Mouse (Mus musculus): ENCODE data around the gene Vti1a. TPM values are rescaled to one million over a fixed set of nuclear protein-coding genes. Genes with fewer than 3 reads are reported as not detected.
A peak's percentile ranks its signal among the peaks of the same experiment; 100 is the strongest.

The Vti1a gene
- total and polyA plus RNA-seq, 2 experiments from 2014 or later = 28.2 to 37.6 TPM

GRCm38 (mm10) chr19:55562487-55563147, 246.5 kb downstream of the Vti1a start:
- H3K9me3 ChIP-seq (ENCODE audit: low read length) = no peaks in the 10 kb centered on the region
- TF ChIP-seq CTCF (IDR thresholded peaks at IDR 0.05; ENCODE audit: low read depth) = no peak
- H3K4me3 ChIP-seq (ENCODE audit: low read length) = no peak overlapping the region
- no peak overlapping the region for H3K9ac ChIP-seq (replicated peaks; ENCODE audit: low read length)
- no peaks in the 10 kb centered on the region for H3K36me3 ChIP-seq (ENCODE audit: insufficient read depth, low read length)
- DNase-seq (ENCODE audit: low spot score) = no peak
- no peaks in the 10 kb centered on the region for H3K27me3 ChIP-seq (ENCODE audit: insufficient read depth, low read length)
- H3K27ac ChIP-seq = no peak overlapping the region
- H3K4me1 ChIP-seq (ENCODE audit: insufficient read depth, low read length) = no peaks in the 10 kb centered on the region
- WGBS = 84% methylated on average over 14 of the region's 14 CpGs
- ATAC-seq = no peak
- H3K4me2 ChIP-seq (ENCODE audit: low read depth, low read length) = no peak overlapping the region

- Histone ChIP-seq H3K27ac (no peak overlapping the region), H3K36me3 (ENCODE audit: insufficient read depth, low read length) (no peaks in the 10 kb centered on the region), H3K4me3 (ENCODE audit: low read length) (no peak overlapping the region), H3K27me3 (ENCODE audit: insufficient read depth, low read length) (no peaks in the 10 kb centered on the region), H3K4me2 (ENCODE audit: low read depth, low read length) (no peak overlapping the region), H3K4me1 (ENCODE audit: insufficient read depth, low read length) (no peaks in the 10 kb centered on the region), H3K9ac (replicated peaks; ENCODE audit: low read length) (no peak overlapping the region), H3K9me3 (ENCODE audit: low read length) (no peaks in the 10 kb centered on the region)
- DNase-seq (ENCODE audit: low spot score) (peak; percentile 47), ATAC-seq (no peak)
- TF ChIP-seq CTCF (IDR thresholded peaks at IDR 0.05; ENCODE audit: low read depth) = no peak
- WGBS = 52% methylated on average over 15 of the region's 15 CpGs
Measured at GRCm38 (mm10) chr19:55563148-55563651, 247.1 kb downstream of the Vti1a start.

DNA sequence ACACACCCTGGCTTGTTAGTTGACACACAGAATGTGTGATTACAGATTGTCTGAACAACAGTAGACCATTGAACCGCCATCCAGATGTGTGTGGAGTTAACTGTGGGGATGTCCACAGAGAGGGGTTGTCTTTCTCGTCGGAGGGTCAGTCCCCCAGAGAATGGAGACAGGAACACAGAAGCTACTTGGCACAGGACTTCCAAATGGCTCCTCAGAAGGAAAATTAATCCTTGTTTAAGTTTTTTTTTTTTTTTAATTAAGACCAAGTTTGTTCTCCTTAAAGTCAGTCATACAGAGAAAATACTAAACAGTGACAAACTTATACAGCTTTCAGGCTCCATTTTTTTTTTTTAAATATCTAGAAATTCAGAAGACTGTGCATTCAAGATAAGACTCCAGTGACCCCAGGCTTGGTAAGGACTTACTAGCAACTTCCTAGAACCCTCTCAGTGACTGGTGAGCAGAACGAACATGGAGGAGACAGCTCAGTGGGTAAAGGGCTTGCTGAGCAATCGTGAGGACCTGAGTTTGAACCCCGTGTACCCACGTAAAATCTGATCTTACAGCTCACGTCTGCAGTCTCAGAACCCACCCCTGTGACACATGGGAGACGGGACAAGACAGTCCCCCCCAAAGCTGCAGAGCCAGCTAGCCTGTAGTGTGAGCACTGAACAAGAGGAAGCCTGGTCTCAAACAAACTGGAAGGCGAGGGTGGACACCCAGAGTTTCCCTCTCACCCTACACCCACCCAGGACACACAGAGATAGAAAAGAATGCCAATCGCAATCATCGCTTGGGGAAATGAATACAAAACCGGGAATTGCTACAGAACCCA, 248.2 kb downstream of the Vti1a start:
- ATAC-seq (no peak), DNase-seq (ENCODE audit: low spot score) (no peak)
- Histone ChIP-seq H3K27ac (no peak overlapping the region), H3K9ac (replicated peaks; ENCODE audit: low read length) (no peak overlapping the region), H3K9me3 (ENCODE audit: low read length) (no peaks in the 10 kb centered on the region), H3K4me3 (ENCODE audit: low read length) (no peak overlapping the region), H3K4me1 (ENCODE audit: insufficient read depth, low read length) (no peaks in the 10 kb centered on the region), H3K4me2 (ENCODE audit: low read depth, low read length) (no peak overlapping the region), H3K27me3 (ENCODE audit: insufficient read depth, low read length) (no peaks in the 10 kb centered on the region), H3K36me3 (ENCODE audit: insufficient read depth, low read length) (no peaks in the 10 kb centered on the region)
- no peak for TF ChIP-seq CTCF (IDR thresholded peaks at IDR 0.05; ENCODE audit: low read depth)
- 79% methylated on average over 13 of the region's 13 CpGs for WGBS

GRCm38 (mm10) chr19:55565111-55565510, 249.0 kb downstream of the Vti1a start:
- no peak for TF ChIP-seq CTCF (IDR thresholded peaks at IDR 0.05; ENCODE audit: low read depth)
- Histone ChIP-seq H3K4me2 (ENCODE audit: low read depth, low read length) (no peak overlapping the region), H3K36me3 (ENCODE audit: insufficient read depth, low read length) (no peaks in the 10 kb centered on the region), H3K27ac (no peak overlapping the region), H3K4me1 (ENCODE audit: insufficient read depth, low read length) (no peaks in the 10 kb centered on the region), H3K9ac (replicated peaks; ENCODE audit: low read length) (no peak overlapping the region), H3K9me3 (ENCODE audit: low read length) (no peaks in the 10 kb centered on the region), H3K27me3 (ENCODE audit: insufficient read depth, low read length) (no peaks in the 10 kb centered on the region), H3K4me3 (ENCODE audit: low read length) (no peak overlapping the region)
- WGBS = 92% methylated on average over 11 of the region's 11 CpGs
- no peak for DNase-seq (ENCODE audit: low spot score)
- no peak for ATAC-seq

- H3K9me3 ChIP-seq (ENCODE audit: low read length) = no peaks in the 10 kb centered on the region
- H3K27ac ChIP-seq = no peak overlapping the region
- H3K4me2 ChIP-seq (ENCODE audit: low read depth, low read length) = no peak overlapping the region
- H3K27me3 ChIP-seq (ENCODE audit: insufficient read depth, low read length) = no peaks in the 10 kb centered on the region
- DNase-seq (ENCODE audit: low spot score) = no peak
- H3K9ac ChIP-seq (replicated peaks; ENCODE audit: low read length) = no peak overlapping the region
- no peak overlapping the region for H3K4me3 ChIP-seq (ENCODE audit: low read length)
- H3K4me1 ChIP-seq (ENCODE audit: insufficient read depth, low read length) = no peaks in the 10 kb centered on the region
- no peak for TF ChIP-seq CTCF (IDR thresholded peaks at IDR 0.05; ENCODE audit: low read depth)
- no peak for ATAC-seq
- no peaks in the 10 kb centered on the region for H3K36me3 ChIP-seq (ENCODE audit: insufficient read depth, low read length)
- 80% methylated on average over 6 of the region's 6 CpGs for WGBS
Measured at GRCm38 (mm10) chr19:55565523-55566369, 249.7 kb downstream of the Vti1a start.

- no peaks in the 10 kb centered on the region for H3K4me1 ChIP-seq (ENCODE audit: insufficient read depth, low read length)
- ATAC-seq (no peak), DNase-seq (ENCODE audit: low spot score) (no peak)
- H3K9ac ChIP-seq (replicated peaks; ENCODE audit: low read length) = no peak overlapping the region
- no peaks in the 10 kb centered on the region for H3K9me3 ChIP-seq (ENCODE audit: low read length)
- no peak overlapping the region for H3K4me2 ChIP-seq (ENCODE audit: low read depth, low read length)
- WGBS = 85% methylated on average over 7 of the region's 7 CpGs
- no peak overlapping the region for H3K27ac ChIP-seq
- no peak for TF ChIP-seq CTCF (IDR thresholded peaks at IDR 0.05; ENCODE audit: low read depth)
- H3K36me3 ChIP-seq (ENCODE audit: insufficient read depth, low read length) = no peaks in the 10 kb centered on the region
- no peaks in the 10 kb centered on the region for H3K27me3 ChIP-seq (ENCODE audit: insufficient read depth, low read length)
- H3K4me3 ChIP-seq (ENCODE audit: low read length) = no peak overlapping the region
Measured at GRCm38 (mm10) chr19:55569114-55569513, 253.0 kb downstream of the Vti1a start.

All from hindbrain, postnatal 0 days (tissue).